Mouse (Mus musculus): ENCODE results near the gene Nif3l1. TPM values are rescaled to one million over a fixed set of nuclear protein-coding genes. Genes with fewer than 3 reads are reported as not detected.

Gene Nif3l1
- polyA plus RNA-seq, 1 experiment = 4.8 TPM

GRCm38 (mm10) chr1:58495603-58496002 lies 50.7 kb downstream of the Nif3l1 start:
- no peak for TF ChIP-seq FLI1 (IDR thresholded peaks at IDR 0.05; ENCODE audit: low read length)
- no peak for TF ChIP-seq GATA1 (IDR thresholded peaks at IDR 0.05; ENCODE audit: borderline replicate concordance, low read length)
- peaks cover 95% of the 10 kb centered on the region for H3K36me3 ChIP-seq (replicated peaks; ENCODE audit: low read length)

GRCm38 (mm10) chr1:58497678-58498077 lies 52.7 kb downstream of the Nif3l1 start:
- Histone ChIP-seq H3K36me3 (replicated peaks; ENCODE audit: low read length) (peaks cover 82% of the 10 kb centered on the region), H3K9me3 (no peaks in the 10 kb centered on the region), H3K4me1 (peaks cover 4% of the 10 kb centered on the region; the same call in 1 of the 2 replicates), H3K27me3 (replicated peaks) (no peaks in the 10 kb centered on the region), H3K4me3 (replicated peaks) (no peak overlapping the region)
- TF ChIP-seq FLI1 (IDR thresholded peaks at IDR 0.05; ENCODE audit: low read length) (no peak), GATA1 (IDR thresholded peaks at IDR 0.05; ENCODE audit: borderline replicate concordance, low read length) (no peak)

More at GRCm38 (mm10) chr1:58495603-58496002, 50.7 kb downstream of the Nif3l1 start:
- H3K4me1 ChIP-seq = no peaks in the 10 kb centered on the region
- H3K27me3 ChIP-seq (replicated peaks) = no peaks in the 10 kb centered on the region
- H3K9me3 ChIP-seq = no peaks in the 10 kb centered on the region
- no peak overlapping the region for H3K4me3 ChIP-seq (replicated peaks)

- Histone ChIP-seq H3K4me3 (replicated peaks) (no peak overlapping the region), H3K27me3 (replicated peaks) (no peaks in the 10 kb centered on the region), H3K4me1 (peaks cover 15% of the 10 kb centered on the region), H3K36me3 (replicated peaks; ENCODE audit: low read length) (peaks cover 71% of the 10 kb centered on the region), H3K9me3 (no peaks in the 10 kb centered on the region)
- TF ChIP-seq GATA1 (IDR thresholded peaks at IDR 0.05; ENCODE audit: borderline replicate concordance, low read length) (no peak), FLI1 (IDR thresholded peaks at IDR 0.05; ENCODE audit: low read length) (no peak)
Measured at GRCm38 (mm10) chr1:58498758-58499157, 53.8 kb downstream of the Nif3l1 start.

GRCm38 (mm10) chr1:58503134-58503533 lies 58.2 kb downstream of the Nif3l1 start:
- Histone ChIP-seq H3K9me3 (peaks cover 16% of the 10 kb centered on the region), H3K4me3 (replicated peaks) (peak overlapping the region; percentile 100), H3K4me1 (peaks cover 23% of the 10 kb centered on the region), H3K36me3 (replicated peaks; ENCODE audit: low read length) (peaks cover 47% of the 10 kb centered on the region), H3K27me3 (replicated peaks) (no peaks in the 10 kb centered on the region)
- TF ChIP-seq FLI1 (IDR thresholded peaks at IDR 0.05; ENCODE audit: low read length) (no peak), GATA1 (IDR thresholded peaks at IDR 0.05; ENCODE audit: borderline replicate concordance, low read length) (no peak)

- TF ChIP-seq GATA1 (IDR thresholded peaks at IDR 0.05; ENCODE audit: borderline replicate concordance, low read length) = no peak
- no peak for TF ChIP-seq FLI1 (IDR thresholded peaks at IDR 0.05; ENCODE audit: low read length)
- Histone ChIP-seq H3K36me3 (replicated peaks; ENCODE audit: low read length) (peaks cover 48% of the 10 kb centered on the region), H3K9me3 (peaks cover 24% of the 10 kb centered on the region), H3K4me1 (peaks cover 23% of the 10 kb centered on the region), H3K4me3 (replicated peaks) (peak overlapping the region; percentile 100), H3K27me3 (replicated peaks) (no peaks in the 10 kb centered on the region)
Measured at GRCm38 (mm10) chr1:58503793-58504370, 58.9 kb downstream of the Nif3l1 start.

- TF ChIP-seq FLI1 (IDR thresholded peaks at IDR 0.05; ENCODE audit: low read length) = 0 out of 2 replicates have a peak, but pooled peaks have one; percentile 46
- no peak for TF ChIP-seq GATA1 (IDR thresholded peaks at IDR 0.05; ENCODE audit: borderline replicate concordance, low read length)
Measured at GRCm38 (mm10) chr1:58504577-58505254, 59.8 kb downstream of the Nif3l1 start, which contains the start of gene Orc2. Gene Orc2, minus strand, starts transcription at chr1:58505109.

GRCm38 (mm10) chr1:58507249-58507648 lies 62.3 kb downstream of the Nif3l1 start:
- peaks cover 55% of the 10 kb centered on the region for H3K9me3 ChIP-seq
- no peaks in the 10 kb centered on the region for H3K27me3 ChIP-seq (replicated peaks)
- peaks cover 40% of the 10 kb centered on the region for H3K36me3 ChIP-seq (replicated peaks; ENCODE audit: low read length)
- TF ChIP-seq FLI1 (IDR thresholded peaks at IDR 0.05; ENCODE audit: low read length) (no peak), GATA1 (IDR thresholded peaks at IDR 0.05; ENCODE audit: borderline replicate concordance, low read length) (no peak)
- peak overlapping the region; percentile 5 for H3K4me3 ChIP-seq (replicated peaks)
- peaks cover 20% of the 10 kb centered on the region for H3K4me1 ChIP-seq

More at GRCm38 (mm10) chr1:58504577-58505254, 59.8 kb downstream of the Nif3l1 start, which contains the start of gene Orc2:
- no peaks in the 10 kb centered on the region for H3K27me3 ChIP-seq (replicated peaks)
- peaks cover 44% of the 10 kb centered on the region for H3K36me3 ChIP-seq (replicated peaks; ENCODE audit: low read length)
- H3K9me3 ChIP-seq = peaks cover 31% of the 10 kb centered on the region
- peaks cover 23% of the 10 kb centered on the region for H3K4me1 ChIP-seq
- H3K4me3 ChIP-seq (replicated peaks) = peak within 1 kb of the TSS; percentile 100

Other genes with a start within 250 kb of the Nif3l1 start
- gene Aox4, start 234.8 kb upstream of the Nif3l1 start, polyA plus RNA-seq (2012; ENCODE audit: insufficient read depth, low replicate concordance) = not detected in 2 replicates
- 0.04 TPM in 1 of 2 replicates, not detected in the other for gene Aox2, start 166.8 kb upstream of the Nif3l1 start, polyA plus RNA-seq (2012; ENCODE audit: insufficient read depth, low replicate concordance)
- 0.56 and 3.4 TPM in 2 replicates for gene Bzw1, start 52.3 kb upstream of the Nif3l1 start, polyA plus RNA-seq (2012; ENCODE audit: insufficient read depth, low replicate concordance)
- 0.98 TPM in 1 of 2 replicates, not detected in the other for gene Clk1, start 21.1 kb upstream of the Nif3l1 start, polyA plus RNA-seq (2012; ENCODE audit: insufficient read depth, low replicate concordance)
- gene Ppil3, start 335 bp downstream of the Nif3l1 start, polyA plus RNA-seq (2012; ENCODE audit: insufficient read depth, low replicate concordance) = 1.5 and 17.3 TPM in 2 replicates
- 1.7 and 23.4 TPM in 2 replicates for gene Orc2, start 60.0 kb downstream of the Nif3l1 start, polyA plus RNA-seq (2012; ENCODE audit: insufficient read depth, low replicate concordance)
- gene Fam126b, start 141.2 kb downstream of the Nif3l1 start, polyA plus RNA-seq (2012; ENCODE audit: insufficient read depth, low replicate concordance) = 1.7 TPM in 1 of 2 replicates, not detected in the other
- 7.0 TPM in 1 of 2 replicates, not detected in the other for gene Ndufb3, start 141.2 kb downstream of the Nif3l1 start, polyA plus RNA-seq (2012; ENCODE audit: insufficient read depth, low replicate concordance)